Mouse (Mus musculus): ENCODE data around the gene B430306N03Rik.
"Not testable (repeated sequence)": the region's sequence is repeated elsewhere in the genome, so short reads cannot be mapped to it uniquely, and the experiment has no call there.

B430306N03Rik gene

GRCm38 (mm10) chr17:48312124-48312523 is 3.8 kb upstream of the B430306N03Rik start:
- DNase-seq (ENCODE audit: low spot score in 2 of 2): no peak

- DNase-seq (ENCODE audit: low spot score in 2 of 2): no peak
These were observed 2.7 kb downstream of the B430306N03Rik start for GRCm38 (mm10) chr17:48318686-48319085.

GRCm38 (mm10) chr17:48321279-48321678 is 5.3 kb downstream of the B430306N03Rik start:
- DNase-seq (ENCODE audit: low spot score in 2 of 2): no peak

DNA sequence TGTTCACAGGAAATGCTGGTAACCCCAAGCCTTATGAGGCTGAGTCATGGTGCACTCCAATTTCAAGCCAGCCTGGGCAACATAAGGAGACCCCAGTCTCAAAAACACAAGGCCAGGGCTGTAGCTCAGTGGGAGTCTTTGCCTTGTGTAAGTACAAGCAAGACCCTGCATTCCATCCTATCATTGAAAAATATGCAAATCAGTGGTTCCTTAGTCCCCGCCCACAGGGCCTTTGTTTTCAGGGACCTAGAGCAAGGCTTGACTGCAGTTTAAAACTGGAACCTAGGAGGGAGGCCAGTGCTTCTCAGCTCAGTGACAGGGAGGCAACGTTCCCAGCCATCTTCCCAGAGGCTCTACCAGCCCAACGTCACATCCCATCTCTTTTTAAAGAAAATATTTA is 7.3 kb downstream of the B430306N03Rik start:
- DNase-seq (ENCODE audit: low spot score in 2 of 2): no peak

GRCm38 (mm10) chr17:48324258-48324657 is 8.3 kb downstream of the B430306N03Rik start:
- no peak for DNase-seq (ENCODE audit: low spot score in 2 of 2)

DNA sequence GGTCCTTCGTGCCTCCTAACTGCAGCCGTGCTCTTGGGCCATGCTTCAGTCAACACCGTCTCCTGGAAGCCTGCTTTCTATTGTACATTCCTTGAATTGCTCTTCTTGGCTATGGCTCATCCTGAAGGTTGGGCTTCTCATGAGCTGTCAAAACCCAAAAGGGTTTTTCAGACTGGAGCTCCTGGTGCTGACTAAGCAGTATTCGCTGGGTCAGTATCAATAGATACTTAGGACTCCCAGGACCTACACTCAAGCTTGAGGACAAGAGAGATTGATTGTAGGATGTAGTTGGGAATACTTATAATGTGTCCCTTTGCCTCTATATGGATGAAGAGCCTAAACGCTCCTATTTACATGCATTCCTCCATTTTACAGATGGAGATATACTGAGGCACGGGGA is 9.2 kb downstream of the B430306N03Rik start:
- DNase-seq (ENCODE audit: low spot score in 2 of 2): no peak

DNA sequence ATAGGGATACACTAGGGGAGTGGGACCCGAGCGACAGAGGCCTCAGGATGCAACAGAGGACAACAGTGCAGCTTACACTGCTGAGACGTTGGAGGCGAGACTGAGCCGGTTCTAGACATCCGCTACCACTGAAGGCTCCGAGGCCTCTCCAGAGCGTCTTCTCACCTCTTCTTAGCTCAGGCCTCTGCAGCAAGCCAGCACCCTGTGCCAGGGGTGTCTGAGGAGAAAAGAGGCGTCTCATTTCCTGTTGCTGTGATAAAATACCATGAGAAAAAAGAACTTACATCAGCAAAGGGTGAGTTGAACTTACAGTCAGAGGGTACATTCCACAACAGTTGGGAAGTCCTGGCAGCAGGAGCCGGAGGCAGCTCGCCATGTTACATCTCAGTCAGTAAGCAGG is 9.7 kb downstream of the B430306N03Rik start:
- no peak for DNase-seq (ENCODE audit: low spot score in 2 of 2)

GRCm38 (mm10) chr17:48326656-48327055 is 10.7 kb downstream of the B430306N03Rik start:
- DNase-seq (ENCODE audit: low spot score in 2 of 2): no peak

- DNase-seq (ENCODE audit: low spot score in 2 of 2): no peak
These were observed 16.6 kb downstream of the B430306N03Rik start for GRCm38 (mm10) chr17:48332524-48332923.

GRCm38 (mm10) chr17:48334186-48334585 is 18.2 kb downstream of the B430306N03Rik start:
- no peak for DNase-seq (ENCODE audit: low spot score in 2 of 2)

- DNase-seq (ENCODE audit: low spot score in 2 of 2): peak; percentile 76 to 81
These were observed 20.9 kb downstream of the B430306N03Rik start for GRCm38 (mm10) chr17:48336857-48337256.

DNA sequence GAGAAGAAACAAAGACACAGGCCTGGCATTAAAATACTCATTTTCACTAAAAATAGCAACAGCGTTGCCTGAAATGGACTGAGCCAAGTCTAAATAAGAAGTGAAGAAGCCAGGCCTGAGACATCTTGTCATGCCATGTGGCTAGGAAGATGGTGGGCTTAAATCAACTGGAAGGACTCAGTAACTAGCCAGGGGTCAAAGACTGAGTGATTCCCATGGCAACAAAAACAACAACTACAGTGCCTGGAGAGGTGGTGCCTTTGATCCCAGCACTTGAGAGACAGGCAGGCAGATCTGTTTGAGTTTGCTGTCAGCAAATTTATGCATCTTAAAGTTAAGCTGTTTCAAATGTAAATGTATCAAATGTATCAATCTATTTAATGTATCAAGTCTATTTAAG is 24.3 kb downstream of the B430306N03Rik start:
- no peak for DNase-seq (ENCODE audit: low spot score in 2 of 2)

DNA sequence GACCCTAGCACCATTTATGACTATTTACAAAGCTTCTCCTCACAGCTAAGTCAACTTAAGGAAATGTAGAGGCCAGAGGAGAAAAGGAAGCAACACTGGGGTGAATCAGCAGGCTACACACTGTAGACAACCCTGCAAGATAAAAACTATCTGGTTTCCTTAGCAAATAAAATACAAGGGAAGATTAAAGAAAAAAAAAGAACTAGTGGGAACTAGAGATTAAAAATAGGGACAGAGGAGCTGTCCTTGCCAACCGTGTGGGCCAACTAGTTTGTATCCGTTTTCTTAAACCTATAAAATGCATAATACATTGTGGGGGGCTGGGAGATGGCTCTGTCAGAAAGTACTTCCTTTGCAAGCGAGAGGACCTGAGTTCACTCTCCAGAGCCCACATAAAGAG is 26.0 kb downstream of the B430306N03Rik start:
- DNase-seq (ENCODE audit: low spot score in 2 of 2): no peak

DNA sequence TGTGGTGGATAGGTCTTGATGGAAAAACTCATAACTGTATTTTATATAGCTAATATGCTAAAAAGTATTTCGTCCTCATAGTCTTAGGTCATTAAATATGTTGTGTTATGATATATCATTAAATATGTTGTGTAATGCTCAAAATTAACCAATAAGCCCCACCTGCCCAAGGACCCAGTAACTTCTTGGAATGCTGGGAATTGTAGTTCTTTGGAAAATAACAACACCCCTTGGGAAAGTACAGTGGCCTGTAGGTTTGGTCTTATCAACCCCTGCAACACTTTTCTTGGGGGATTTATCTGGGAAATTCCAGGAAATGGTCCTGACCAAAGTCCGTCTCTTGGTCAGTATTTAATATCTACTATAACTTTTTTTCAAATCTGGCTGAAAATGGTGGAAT is 27.1 kb downstream of the B430306N03Rik start:
- DNase-seq (ENCODE audit: low spot score in 2 of 2): no peak

DNA sequence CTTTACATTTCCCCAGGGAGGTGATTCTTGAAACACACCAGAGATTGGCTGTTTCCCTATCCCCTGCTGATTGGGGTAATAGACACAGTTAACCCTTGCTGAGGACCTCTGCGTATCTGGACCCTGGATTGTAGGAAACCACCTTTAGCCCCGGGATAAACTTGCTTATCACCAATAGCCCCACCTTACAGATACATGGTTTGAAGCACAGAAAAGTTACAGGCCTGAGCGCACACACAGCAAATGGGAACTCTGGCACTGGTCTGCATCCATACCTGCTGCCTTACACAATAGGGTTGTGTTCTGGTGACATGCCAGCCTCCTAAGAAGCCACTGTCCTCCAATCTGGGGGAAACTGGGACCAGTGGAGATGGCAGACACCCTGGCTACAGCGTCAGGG is 29.9 kb downstream of the B430306N03Rik start:
- no peak for DNase-seq (ENCODE audit: low spot score in 2 of 2)

DNA sequence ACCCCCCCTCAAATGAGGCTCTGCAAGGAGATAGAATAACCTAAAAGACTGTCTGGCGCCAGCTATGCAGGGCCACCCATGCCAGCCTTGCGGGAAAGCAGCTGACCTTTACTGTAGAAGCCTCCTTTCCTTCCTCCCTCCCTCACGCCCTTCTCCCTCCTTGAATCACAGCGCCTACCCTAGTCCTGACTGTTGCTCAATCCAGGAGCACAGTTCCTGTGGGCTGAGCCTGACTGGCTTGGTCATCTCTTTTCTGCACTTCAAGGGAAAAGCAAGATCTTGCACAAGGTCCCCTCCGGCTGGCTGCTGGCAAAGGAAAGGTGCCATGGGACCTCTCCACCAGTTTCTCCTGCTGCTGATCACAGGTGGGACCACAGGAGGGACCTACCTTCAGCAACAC is 30.3 kb downstream of the B430306N03Rik start, which contains the start of gene Trem2:
Gene Trem2, plus strand, starts transcription at position 171 of the 400 bp plus-strand sequence.
- DNase-seq (ENCODE audit: low spot score in 2 of 2): no peak

GRCm38 (mm10) chr17:48346834-48347233 is 30.9 kb downstream of the B430306N03Rik start:
- no peak for DNase-seq (ENCODE audit: low spot score in 2 of 2)

GRCm38 (mm10) chr17:48347287-48347686 is 31.3 kb downstream of the B430306N03Rik start:
- no peak for DNase-seq (ENCODE audit: low spot score in 2 of 2)

DNA sequence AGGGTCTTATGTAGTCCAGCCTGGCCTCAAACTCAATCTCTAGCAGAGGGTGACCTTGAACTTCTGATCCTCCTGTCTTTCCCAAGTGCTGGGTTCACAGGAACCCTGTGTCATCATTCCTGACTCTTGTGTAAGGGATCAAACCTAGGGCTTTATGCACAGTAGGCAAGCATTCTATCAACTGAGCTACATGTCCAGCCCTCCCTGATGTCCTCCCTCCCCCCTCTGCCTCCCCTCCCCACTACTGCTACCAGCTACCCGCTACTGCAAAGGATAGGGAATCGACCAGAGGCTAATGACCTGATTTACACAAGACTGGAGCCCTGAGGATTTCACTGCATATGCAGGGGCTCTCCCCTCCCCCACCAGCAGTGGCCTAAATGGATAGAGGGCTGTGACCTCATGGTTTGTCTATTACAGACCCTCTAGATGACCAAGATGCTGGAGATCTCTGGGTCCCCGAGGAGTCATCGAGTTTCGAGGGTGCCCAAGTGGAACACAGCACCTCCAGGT is 34.8 kb downstream of the B430306N03Rik start:
- no peak for DNase-seq (ENCODE audit: low spot score in 2 of 2)

DNA sequence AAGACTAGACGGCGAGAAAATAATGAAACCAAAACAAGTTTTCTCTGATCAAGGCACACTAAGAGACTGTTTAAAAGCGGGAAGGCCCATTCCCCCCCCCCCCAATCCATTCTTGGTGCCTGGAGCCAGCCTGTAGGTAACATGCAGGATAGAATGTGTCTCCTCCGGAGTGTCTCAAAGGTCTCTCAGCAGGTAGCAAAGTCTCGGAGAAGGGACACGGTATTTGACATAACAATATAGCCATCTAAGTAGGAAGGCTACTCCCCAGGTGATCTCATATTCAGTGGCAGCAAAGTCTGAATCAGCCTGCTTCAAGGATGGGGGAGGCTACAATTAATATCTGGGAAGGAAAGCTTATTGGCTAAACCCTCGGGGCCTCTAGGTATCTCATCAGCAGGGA is 37.0 kb downstream of the B430306N03Rik start:
- DNase-seq (ENCODE audit: low spot score in 2 of 2): not testable (repeated sequence)

DNA sequence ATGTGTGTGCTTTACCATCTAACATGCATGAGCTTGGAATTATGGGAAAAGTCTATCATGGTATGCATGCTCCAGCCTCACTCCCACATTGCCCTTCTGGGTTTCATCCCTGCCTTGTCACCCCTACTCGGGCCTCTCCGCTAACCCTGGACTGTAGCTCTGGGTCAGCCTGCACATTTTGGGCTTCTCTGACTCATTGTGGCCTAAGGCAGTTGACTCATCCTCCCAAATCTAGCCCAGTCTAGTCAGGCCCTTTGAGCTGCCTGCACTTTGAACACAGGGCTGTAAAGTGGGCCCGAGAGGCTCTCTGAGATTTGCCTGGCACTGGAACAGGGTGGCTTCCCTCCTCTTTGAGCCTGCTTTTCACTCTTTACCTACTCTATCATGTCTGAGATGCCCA is 39.9 kb downstream of the B430306N03Rik start:
- no peak for DNase-seq (ENCODE audit: low spot score in 2 of 2)

- no peak for DNase-seq (ENCODE audit: low spot score in 2 of 2)
These were observed 42.0 kb downstream of the B430306N03Rik start for GRCm38 (mm10) chr17:48357892-48358291.

GRCm38 (mm10) chr17:48359616-48360015 is 43.7 kb downstream of the B430306N03Rik start, which contains the start of gene Treml1:
Gene Treml1, plus strand, starts transcription at chr17:48359916.
- no peak for DNase-seq (ENCODE audit: low spot score in 2 of 2)

- DNase-seq (ENCODE audit: low spot score in 2 of 2): no peak
These were observed 44.5 kb downstream of the B430306N03Rik start for GRCm38 (mm10) chr17:48360462-48360861.
